Mouse (Mus musculus): ENCODE data around the gene Fhl1. TPM values are rescaled to one million over a fixed set of nuclear protein-coding genes. Genes with fewer than 3 reads are reported as not detected.

The Fhl1 gene
- 166 and 190 TPM in 2 replicates for polyA plus RNA-seq (2015; fragmentation: Nextera tagmentation; extraction: Ambion mirVana)

- Histone ChIP-seq H3K27ac (replicated peaks) (peak within 1 kb of the TSS; percentile 39), H3K9me3 (replicated peaks) (no peaks in the 10 kb centered on the region), H3K9ac (peak within 1 kb of the TSS; percentile 35), H3K27me3 (no peaks in the 10 kb centered on the region), H3K4me3 (replicated peaks) (peak within 1 kb of the TSS; percentile 50), H3K4me1 (no peaks in the 10 kb centered on the region), H3K4me2 (replicated peaks) (peak within 1 kb of the TSS; percentile 58), H3K36me3 (no peaks in the 10 kb centered on the region)
- WGBS: 15% methylated on average over 32 of the region's 106 CpGs
- ATAC-seq (ENCODE audit: insufficient number of reproducible peaks, low FRiP score, low TSS enrichment, low read depth): peak; percentile 91
These were observed at the start of gene Fhl1 for GRCm38 (mm10) chrX:56731306-56732201. Fhl1 (plus strand) TSS chrX:56731787.

GRCm38 (mm10) chrX:56682156-56682720 lies 49.3 kb upstream of the Fhl1 start:
- Histone ChIP-seq H3K9me3 (replicated peaks) (no peaks in the 10 kb centered on the region), H3K9ac (no peak overlapping the region), H3K36me3 (no peaks in the 10 kb centered on the region), H3K4me1 (no peaks in the 10 kb centered on the region), H3K27me3 (no peaks in the 10 kb centered on the region), H3K27ac (replicated peaks) (no peak overlapping the region), H3K4me2 (replicated peaks) (no peak overlapping the region), H3K4me3 (replicated peaks) (no peak overlapping the region)
- WGBS: 52% methylated on average over 1 of the region's 1 CpGs
- no peak for ATAC-seq (ENCODE audit: insufficient number of reproducible peaks, low FRiP score, low TSS enrichment, low read depth)

DNA sequence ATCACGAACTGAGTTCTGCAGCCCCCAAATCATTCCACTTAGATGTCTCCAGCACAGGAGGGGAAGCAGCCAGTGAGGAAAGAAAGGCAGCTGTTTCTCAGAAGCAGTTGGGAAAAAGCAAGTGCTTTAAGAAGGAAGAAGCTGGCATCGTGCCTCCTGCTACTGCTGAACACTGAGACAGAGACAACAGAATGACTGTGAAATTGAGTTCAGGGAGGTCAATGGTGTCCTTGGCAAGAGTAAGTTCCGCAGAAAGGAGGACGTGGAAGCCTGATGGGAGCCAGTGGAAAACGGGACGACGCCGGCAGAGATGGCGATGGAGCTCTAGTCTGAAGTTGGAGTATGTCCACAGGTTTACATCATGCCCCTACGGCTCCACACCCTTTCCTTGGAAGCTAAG lies 48.1 kb upstream of the Fhl1 start:
- Histone ChIP-seq H3K4me3 (replicated peaks) (no peak overlapping the region), H3K9ac (no peak overlapping the region), H3K4me2 (replicated peaks) (no peak overlapping the region), H3K27ac (replicated peaks) (no peak overlapping the region), H3K36me3 (no peaks in the 10 kb centered on the region), H3K4me1 (no peaks in the 10 kb centered on the region), H3K27me3 (no peaks in the 10 kb centered on the region), H3K9me3 (replicated peaks) (no peaks in the 10 kb centered on the region)
- ATAC-seq (ENCODE audit: insufficient number of reproducible peaks, low FRiP score, low TSS enrichment, low read depth): no peak
- 72% methylated on average over 10 of the region's 10 CpGs for WGBS

- Histone ChIP-seq H3K9ac (no peak overlapping the region), H3K36me3 (no peaks in the 10 kb centered on the region), H3K9me3 (replicated peaks) (no peaks in the 10 kb centered on the region), H3K27me3 (no peaks in the 10 kb centered on the region), H3K27ac (replicated peaks) (no peak overlapping the region), H3K4me1 (no peaks in the 10 kb centered on the region), H3K4me2 (replicated peaks) (no peak overlapping the region), H3K4me3 (replicated peaks) (no peak overlapping the region)
- WGBS: 87% methylated on average over 6 of the region's 6 CpGs
- no peak for ATAC-seq (ENCODE audit: insufficient number of reproducible peaks, low FRiP score, low TSS enrichment, low read depth)
These were observed 39.0 kb upstream of the Fhl1 start for GRCm38 (mm10) chrX:56692554-56692953.

- Histone ChIP-seq H3K27me3 (no peaks in the 10 kb centered on the region), H3K4me1 (no peaks in the 10 kb centered on the region), H3K9ac (no peak overlapping the region), H3K9me3 (replicated peaks) (no peaks in the 10 kb centered on the region), H3K4me3 (replicated peaks) (no peak overlapping the region), H3K4me2 (replicated peaks) (no peak overlapping the region), H3K27ac (replicated peaks) (no peak overlapping the region), H3K36me3 (no peaks in the 10 kb centered on the region)
- no peak for ATAC-seq (ENCODE audit: insufficient number of reproducible peaks, low FRiP score, low TSS enrichment, low read depth)
- 76% methylated on average over 2 of the region's 2 CpGs for WGBS
These were observed 37.0 kb upstream of the Fhl1 start for GRCm38 (mm10) chrX:56694539-56694938.

DNA sequence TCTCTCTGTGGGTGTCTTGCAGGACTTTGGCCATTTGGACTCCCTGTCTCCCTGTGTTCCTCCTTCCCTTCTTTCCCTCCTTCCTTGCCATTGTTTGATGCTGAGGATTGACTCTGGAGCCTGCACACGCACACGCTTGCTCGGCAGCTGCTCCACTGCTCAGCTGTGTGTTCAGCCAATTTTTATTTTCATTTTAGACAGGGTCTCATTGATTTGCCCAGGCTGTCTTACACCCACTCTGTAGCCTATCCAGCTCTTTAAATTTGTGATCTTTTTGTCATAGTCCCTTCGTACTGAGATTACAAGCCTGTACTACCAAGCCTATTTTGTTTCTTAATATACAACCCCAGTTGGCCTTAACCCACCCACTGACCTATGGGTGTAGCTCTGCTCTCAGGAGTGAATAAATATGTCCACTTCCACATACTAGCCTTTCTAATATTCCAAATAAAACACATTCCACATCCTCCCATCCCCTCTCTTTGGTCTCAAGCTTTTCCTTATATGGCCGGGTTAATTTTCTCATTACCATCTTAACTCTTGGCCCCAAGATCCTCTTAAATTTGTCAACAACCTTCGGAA lies 34.3 kb upstream of the Fhl1 start:
- H3K4me2 ChIP-seq (replicated peaks): no peak overlapping the region
- H3K4me3 ChIP-seq (replicated peaks): no peak overlapping the region
- WGBS: 82% methylated on average over 6 of the region's 6 CpGs
- H3K27me3 ChIP-seq: no peaks in the 10 kb centered on the region
- ATAC-seq (ENCODE audit: insufficient number of reproducible peaks, low FRiP score, low TSS enrichment, low read depth): no peak
- H3K27ac ChIP-seq (replicated peaks): no peak overlapping the region
- no peaks in the 10 kb centered on the region for H3K4me1 ChIP-seq
- no peaks in the 10 kb centered on the region for H3K9me3 ChIP-seq (replicated peaks)
- no peak overlapping the region for H3K9ac ChIP-seq
- H3K36me3 ChIP-seq: no peaks in the 10 kb centered on the region

DNA sequence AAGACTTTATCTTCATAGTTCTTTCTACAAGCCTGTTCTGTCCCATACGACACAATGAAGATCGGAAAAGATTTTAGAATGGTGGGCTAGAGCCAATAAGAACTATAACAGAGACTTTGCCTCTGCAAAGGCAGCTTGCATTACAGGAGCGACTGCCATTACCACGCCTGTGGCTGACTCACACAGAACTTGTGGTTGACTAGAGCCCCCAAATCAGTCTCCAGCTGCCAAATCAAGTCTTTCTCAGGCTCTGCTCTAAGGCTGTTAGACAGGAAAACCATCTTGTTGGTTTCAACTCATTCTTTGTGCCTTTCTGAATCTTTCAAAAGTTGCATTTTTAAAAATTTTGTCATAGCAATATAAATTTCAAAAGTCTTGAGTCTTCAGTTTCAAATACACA lies 33.7 kb upstream of the Fhl1 start:
- no peaks in the 10 kb centered on the region for H3K36me3 ChIP-seq
- 53% methylated on average over 4 of the region's 4 CpGs for WGBS
- no peak overlapping the region for H3K4me2 ChIP-seq (replicated peaks)
- H3K27ac ChIP-seq (replicated peaks): no peak overlapping the region
- H3K9ac ChIP-seq: no peak overlapping the region
- H3K27me3 ChIP-seq: no peaks in the 10 kb centered on the region
- no peaks in the 10 kb centered on the region for H3K9me3 ChIP-seq (replicated peaks)
- ATAC-seq (ENCODE audit: insufficient number of reproducible peaks, low FRiP score, low TSS enrichment, low read depth): no peak
- H3K4me3 ChIP-seq (replicated peaks): no peak overlapping the region
- no peaks in the 10 kb centered on the region for H3K4me1 ChIP-seq

- no peak overlapping the region for H3K27ac ChIP-seq (replicated peaks)
- H3K27me3 ChIP-seq: no peaks in the 10 kb centered on the region
- no peak overlapping the region for H3K4me2 ChIP-seq (replicated peaks)
- no peaks in the 10 kb centered on the region for H3K36me3 ChIP-seq
- H3K4me1 ChIP-seq: no peaks in the 10 kb centered on the region
- H3K9ac ChIP-seq: no peak overlapping the region
- H3K4me3 ChIP-seq (replicated peaks): no peak overlapping the region
- no peak for ATAC-seq (ENCODE audit: insufficient number of reproducible peaks, low FRiP score, low TSS enrichment, low read depth)
- WGBS: 79% methylated on average over 3 of the region's 3 CpGs
- no peaks in the 10 kb centered on the region for H3K9me3 ChIP-seq (replicated peaks)
These were observed 30.3 kb upstream of the Fhl1 start for GRCm38 (mm10) chrX:56701261-56701660.

DNA sequence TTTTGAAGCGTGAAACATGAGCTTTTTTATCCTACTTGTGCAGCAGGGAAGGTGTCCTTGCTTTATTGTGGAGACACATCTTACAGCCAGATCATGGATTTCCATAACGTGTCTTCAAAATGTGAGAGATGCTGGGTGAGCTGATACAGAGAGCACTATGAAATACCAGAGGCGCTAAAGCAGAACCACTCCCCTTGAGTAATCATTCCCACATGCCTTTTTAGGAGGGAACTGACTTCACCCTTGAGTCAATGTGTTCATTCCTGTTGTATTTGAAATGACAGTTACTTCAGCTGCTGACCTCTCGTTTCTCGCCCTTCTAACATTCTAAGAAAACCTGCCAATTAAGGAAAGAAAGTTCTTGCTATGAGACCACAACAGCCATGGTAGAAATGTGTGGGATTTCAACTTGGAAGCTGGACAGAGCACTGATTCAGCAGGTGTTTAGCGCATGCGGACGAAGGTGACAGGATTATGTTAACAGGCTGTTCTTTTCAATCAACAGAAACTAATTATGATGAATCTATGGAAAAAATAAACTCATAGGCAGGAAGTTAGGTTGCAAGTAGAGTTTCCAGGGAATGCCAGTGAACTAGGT lies 27.5 kb upstream of the Fhl1 start:
- Histone ChIP-seq H3K4me1 (no peaks in the 10 kb centered on the region), H3K9me3 (replicated peaks) (no peaks in the 10 kb centered on the region), H3K27me3 (no peaks in the 10 kb centered on the region), H3K4me3 (replicated peaks) (no peak overlapping the region), H3K4me2 (replicated peaks) (no peak overlapping the region), H3K36me3 (no peaks in the 10 kb centered on the region), H3K9ac (no peak overlapping the region), H3K27ac (replicated peaks) (no peak overlapping the region)
- no peak for ATAC-seq (ENCODE audit: insufficient number of reproducible peaks, low FRiP score, low TSS enrichment, low read depth)
- 53% methylated on average over 8 of the region's 8 CpGs for WGBS

GRCm38 (mm10) chrX:56708592-56709370 lies 22.8 kb upstream of the Fhl1 start:
- H3K4me2 ChIP-seq (replicated peaks): no peak overlapping the region
- H3K4me1 ChIP-seq: no peaks in the 10 kb centered on the region
- H3K27me3 ChIP-seq: no peaks in the 10 kb centered on the region
- no peak overlapping the region for H3K4me3 ChIP-seq (replicated peaks)
- no peak overlapping the region for H3K9ac ChIP-seq
- no peak overlapping the region for H3K27ac ChIP-seq (replicated peaks)
- no peaks in the 10 kb centered on the region for H3K9me3 ChIP-seq (replicated peaks)
- 70% methylated on average over 6 of the region's 6 CpGs for WGBS
- ATAC-seq (ENCODE audit: insufficient number of reproducible peaks, low FRiP score, low TSS enrichment, low read depth): no peak
- H3K36me3 ChIP-seq: no peaks in the 10 kb centered on the region

DNA sequence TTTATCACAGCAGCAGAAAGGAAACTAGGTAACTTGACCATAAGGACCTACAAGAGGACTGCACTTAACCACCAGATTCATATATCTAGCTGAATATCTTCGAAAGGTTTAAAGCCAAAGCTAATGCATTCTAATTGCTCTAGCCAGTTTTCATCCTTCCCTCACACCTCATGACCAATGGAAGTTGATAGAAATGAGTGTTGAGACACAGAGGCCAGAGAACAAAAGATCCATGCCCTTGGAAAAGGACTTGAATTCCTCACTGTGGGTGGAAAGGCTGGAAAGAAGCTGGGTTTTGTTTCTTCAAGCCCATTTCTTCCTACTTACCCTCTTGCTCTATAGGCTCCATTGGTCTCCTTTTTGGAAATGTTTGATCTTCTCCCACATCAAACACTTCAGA lies 21.1 kb upstream of the Fhl1 start:
- H3K36me3 ChIP-seq: no peaks in the 10 kb centered on the region
- no peaks in the 10 kb centered on the region for H3K9me3 ChIP-seq (replicated peaks)
- H3K27ac ChIP-seq (replicated peaks): no peak overlapping the region
- no peak overlapping the region for H3K4me3 ChIP-seq (replicated peaks)
- H3K4me1 ChIP-seq: no peaks in the 10 kb centered on the region
- no peaks in the 10 kb centered on the region for H3K27me3 ChIP-seq
- H3K4me2 ChIP-seq (replicated peaks): no peak overlapping the region
- no peak overlapping the region for H3K9ac ChIP-seq
- ATAC-seq (ENCODE audit: insufficient number of reproducible peaks, low FRiP score, low TSS enrichment, low read depth): no peak
- WGBS: 90% methylated on average over 1 of the region's 1 CpGs
